Mouse (Mus musculus) liver, adult 2 months (tissue): ENCODE data around the gene Igsf9b.

Experiments
- CTCF ChIP-seq: fragments of 200-500 bp; IDR thresholded peaks from 2 replicates; pipeline ENCODE4 v1.5.1; 2011; ENCODE audit warnings: low read depth, low read length, control low read depth
- POLR2A ChIP-seq: fragments of 200-500 bp; IDR thresholded peaks from 2 replicates; pipeline ENCODE4 v1.6.1; 2011; ENCODE audit warnings: low read length, control low read depth; ENCODE audit not compliant: insufficient read depth; ENCODE audit errors: extremely low read depth

DNA sequence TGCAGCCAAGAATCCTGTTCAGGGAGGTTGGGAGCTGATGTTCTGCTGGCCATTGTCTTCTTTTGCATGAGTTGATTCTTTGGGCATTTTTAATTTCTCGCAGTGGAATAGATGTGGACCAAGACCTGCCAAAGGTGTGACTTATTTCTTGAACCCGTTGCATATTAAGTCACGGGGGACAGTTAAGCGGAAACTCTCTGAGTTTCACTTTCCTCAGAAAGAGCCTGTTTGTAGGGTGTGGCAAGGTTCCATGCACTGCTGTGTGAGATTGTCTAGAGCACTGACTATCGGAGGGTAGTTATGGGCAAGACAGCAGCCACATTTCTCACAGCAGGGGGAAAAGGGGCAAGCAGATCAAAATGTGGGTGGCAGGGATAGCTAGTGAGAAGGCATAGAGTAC, 14.4 kb downstream of the Igsf9b start:
- TF ChIP-seq CTCF (no peak), POLR2A (no peak)
